Mouse (Mus musculus) lung, postnatal 14 days (tissue): ENCODE measurements at regions not wholly inside any gene's neighbourhood (a gene's known extent, or its start where the extent isn't known, plus 50 kb on each side); places are given as distances from the start of the nearest gene placed in this dataset.
A peak's percentile ranks its signal among the peaks of the same experiment; 100 is the strongest.
"Not testable (repeated sequence)": the region's sequence is repeated elsewhere in the genome, so short reads cannot be mapped to it uniquely, and the experiment has no call there.

Experiments
- DNase-seq: peaks from one replicate; pipeline ENCODE4 v3.0.0; 2021

DNA sequence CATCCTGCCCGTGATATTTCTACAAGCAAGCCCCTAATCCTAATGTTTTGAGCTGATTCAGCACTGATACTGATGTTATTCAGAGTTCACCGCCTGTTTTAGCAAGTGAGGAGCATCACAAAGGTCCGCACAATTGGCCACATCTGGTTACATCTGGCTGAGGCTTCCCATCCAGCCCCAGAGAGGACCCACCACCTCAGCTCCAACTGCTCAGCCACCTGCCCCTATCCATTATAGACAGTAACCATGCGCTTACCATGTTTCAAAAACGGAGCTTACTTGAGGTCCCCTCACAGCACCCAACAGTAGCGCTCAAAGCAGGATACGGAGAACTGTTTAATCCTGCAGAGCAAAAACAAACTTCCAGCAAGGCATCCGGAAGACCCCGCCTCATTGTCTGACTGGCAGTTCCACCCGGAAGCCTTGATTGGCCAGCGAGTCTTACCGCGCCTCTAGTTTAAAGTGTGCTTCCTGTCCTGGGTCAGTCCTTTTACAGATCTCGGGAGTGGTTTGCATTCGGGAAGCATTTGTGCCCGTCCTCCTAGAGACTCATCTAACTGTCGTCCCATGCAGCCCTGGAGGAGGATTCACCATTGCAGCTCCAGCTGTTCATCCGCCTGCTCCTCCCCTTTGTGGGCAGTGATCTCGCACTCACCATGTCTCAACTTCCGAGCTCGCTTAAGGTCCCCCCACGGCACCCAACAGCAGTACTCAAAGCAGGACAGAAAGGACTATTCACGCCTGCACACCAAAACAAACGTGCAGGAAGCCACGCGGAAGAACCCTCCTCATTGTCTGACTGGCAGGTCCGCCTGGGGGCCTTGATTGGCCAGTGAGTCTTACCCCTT, 69.9 kb upstream of the Zfp825 start:
- DNase-seq, result peak; percentile 75

DNA sequence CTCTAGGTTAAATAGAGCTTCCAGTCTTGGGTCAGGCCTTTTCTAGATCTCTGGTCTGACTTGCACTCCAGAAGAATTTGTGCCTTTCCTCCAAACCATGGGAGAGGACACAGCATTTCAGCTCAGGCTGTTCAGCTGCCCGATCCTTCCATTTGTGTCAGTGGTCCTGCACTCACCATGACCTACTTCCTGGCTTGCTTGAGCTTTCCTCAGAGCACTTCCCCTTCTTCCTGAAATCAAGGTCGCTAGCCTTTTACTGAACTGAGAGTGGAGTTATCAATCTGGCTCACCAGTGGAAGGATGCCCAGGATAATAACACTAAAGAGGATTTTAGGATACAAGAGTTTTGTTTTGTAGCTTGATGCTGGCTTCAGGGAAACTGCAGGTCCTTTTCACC, 70.5 kb upstream of the Zfp825 start:
- DNase-seq, result not testable (repeated sequence)

DNA sequence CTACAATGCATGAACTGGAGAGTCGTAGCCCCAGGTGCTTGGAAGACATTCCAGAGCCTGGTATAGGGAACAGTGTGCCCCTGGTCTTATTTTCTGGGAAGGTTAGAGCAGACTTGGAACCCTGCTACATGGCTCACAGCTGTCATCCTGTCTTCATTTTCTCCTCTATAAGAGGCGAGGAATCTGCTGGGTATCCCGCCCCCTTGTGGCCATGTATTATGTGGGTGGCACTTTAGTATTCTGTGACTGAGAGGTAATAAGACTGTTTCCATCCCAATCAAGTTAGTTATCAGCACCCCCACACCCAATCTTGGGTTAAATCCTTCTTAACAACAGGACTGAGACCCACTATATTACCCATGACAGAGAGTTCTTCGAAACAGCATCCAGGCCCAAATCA, 69.4 kb upstream of the Erap1 start:
- peak; percentile 39 for DNase-seq
